Mouse (Mus musculus) mouse embryonic stem cell (cell line): Measurements from ENCODE around the gene Crip1.

Source experiments
- in situ Hi-C, 2 experiments: fragments of 300-500 bp; cut with MboI; formaldehyde crosslinking; loops; 1 replicate in 1 of 2; 3 replicates in 1 of 2; pipeline ENCODE4 v1.14.3; 2019 to 2020; ENCODE audit warnings: low sequenced_read_pairs in 2 of 2, low pct_unique_long_range_greater_than_20kb in 1 of 2, mixed read lengths in 1 of 2; ENCODE audit not compliant: unreplicated experiment in 1 of 2

Crip1 gene

DNA sequence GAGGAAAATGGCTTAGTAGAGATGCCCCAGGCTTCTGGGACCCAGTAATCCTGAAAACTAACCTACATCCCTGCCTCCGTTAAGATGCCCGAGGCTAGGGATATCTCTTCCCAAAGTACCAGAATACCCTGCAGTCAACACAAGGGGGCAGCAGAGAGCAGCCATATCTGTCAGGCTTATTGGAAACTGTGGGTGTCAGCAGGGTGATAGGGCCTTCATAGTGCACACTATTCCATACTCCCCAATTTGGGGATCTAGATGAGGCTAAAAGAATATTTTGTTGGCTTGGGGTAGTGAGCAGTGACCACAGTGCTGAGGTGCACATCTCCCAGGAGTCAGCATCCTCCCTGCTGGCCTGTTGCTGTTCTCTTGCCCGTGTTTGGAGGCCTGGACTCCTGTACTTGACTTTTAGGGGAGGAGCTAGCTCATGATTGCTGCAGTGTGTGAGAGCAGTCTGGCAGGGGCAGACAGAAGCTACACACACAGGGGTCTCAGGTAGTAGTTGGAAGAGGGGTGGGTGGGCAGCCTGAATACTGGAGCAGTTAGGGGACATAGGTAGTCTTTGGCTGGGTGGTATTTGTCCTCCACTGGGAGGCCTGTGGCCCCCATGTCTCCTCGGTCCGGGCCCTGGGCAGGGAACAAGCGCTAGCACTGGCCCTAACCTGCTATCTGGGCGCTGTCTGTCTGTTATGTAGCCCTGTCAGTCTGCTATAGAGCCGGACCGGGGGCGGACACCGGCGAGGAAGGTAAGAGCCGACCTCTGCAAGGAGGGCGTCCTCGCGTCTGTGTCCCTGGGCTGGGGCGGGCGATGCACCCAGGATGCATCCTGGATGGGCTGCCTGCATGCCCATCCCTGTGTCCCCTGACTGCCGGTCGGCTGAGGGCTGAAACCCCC lies 26.4 kb upstream of the Crip1 start:
- in situ Hi-C loops = no loop called here

DNA sequence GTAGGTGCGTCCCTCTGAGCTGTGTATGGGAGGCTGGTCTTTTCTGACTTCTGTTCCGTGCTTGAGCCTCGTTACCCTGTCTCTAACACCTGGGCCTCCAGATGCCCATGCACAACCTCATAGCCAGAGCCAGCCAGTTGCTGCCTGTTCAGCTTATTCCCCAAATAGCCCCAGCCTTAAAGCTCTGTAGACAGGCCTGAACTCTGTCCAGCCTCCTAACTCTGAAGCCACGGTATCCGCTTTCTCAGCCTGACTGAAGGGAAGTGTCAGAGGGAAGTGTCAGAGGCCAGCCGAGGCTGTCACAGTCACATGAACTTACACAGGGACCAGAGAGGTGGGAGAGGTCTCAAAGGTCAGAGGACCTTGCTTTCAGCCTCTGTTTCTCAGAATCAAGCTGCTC lies 21.4 kb upstream of the Crip1 start:
- in situ Hi-C loops = no loop called here

DNA sequence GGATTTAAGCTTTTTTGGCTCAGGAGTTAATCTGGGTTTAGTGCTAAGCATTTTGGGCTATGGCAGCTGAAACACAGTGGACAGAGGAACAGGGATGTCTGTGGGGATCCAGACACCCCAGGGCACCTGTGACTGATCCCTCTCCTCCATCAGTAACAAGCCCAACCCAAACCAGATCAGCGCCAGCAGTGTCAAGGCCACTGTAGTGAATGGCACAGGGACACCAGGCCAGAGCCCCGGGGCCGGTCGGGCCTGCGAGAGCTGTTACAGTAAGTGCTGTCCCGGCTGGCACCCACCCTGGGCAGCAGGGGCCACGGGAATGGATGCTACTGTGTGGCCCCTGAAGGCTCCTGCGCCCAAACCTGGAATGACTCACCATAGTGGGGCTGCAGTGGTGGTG lies 15.4 kb upstream of the Crip1 start:
- in situ Hi-C loops = no loop called here

DNA sequence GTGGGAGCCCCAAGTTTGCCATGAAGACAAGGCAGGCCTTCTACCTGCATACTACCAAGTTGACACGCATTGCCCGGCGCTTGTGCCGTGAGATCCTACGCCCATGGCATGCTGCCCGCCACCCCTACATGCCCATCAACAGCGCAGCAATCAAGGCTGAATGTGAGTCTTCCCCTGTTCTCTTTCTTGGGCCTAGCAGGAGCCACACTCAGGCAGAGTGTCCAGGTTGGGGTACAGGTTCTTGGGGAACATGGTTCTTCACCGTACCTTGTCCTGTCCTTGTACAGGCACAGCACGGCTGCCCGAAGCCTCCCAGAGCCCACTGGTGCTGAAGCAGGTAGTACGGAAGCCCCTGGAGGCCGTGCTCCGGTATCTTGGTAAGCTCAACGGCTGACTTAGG lies 14.5 kb upstream of the Crip1 start:
- in situ Hi-C loops = no loop called here

DNA sequence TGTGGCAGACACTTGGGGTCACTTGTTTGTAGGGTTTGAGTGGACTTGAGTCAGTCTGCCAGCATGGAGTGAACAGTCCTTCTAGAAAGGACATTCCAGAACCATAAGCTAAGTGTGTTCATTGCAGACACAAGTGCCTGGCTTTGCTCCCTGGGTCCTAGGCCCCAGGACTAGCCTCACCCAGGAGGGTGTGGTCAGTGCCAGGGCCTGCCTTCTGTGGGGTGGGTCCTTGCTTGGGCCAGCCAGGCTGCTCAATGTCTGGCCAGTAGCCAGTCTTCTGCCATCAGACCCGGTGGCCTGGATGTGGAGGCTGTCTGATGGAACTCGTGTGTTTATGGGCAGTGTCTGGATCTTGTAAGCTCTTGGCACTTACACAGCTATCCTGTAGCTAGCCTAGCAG lies 13.5 kb upstream of the Crip1 start:
- in situ Hi-C loops = no loop called here

DNA sequence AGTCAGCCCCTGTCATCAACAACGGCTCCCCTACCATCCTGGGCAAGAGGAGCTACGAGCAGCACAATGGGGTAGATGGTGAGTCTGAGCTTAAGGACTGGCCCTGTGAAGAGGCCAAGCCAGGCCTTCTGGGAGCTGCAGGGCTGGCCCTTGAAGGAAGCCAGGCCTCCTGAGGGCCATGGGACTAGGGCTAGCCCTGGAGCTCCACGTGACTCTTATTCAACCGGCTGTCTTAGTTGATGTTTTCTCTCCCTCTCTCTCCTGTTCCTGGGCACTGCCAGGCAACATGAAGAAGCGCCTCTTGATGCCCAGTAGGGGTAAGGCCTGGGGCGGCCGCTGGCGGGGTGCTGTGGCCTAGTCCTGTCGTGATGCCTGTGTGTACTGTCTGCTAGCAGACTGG lies 12.9 kb upstream of the Crip1 start:
- in situ Hi-C loops = no loop called here

DNA sequence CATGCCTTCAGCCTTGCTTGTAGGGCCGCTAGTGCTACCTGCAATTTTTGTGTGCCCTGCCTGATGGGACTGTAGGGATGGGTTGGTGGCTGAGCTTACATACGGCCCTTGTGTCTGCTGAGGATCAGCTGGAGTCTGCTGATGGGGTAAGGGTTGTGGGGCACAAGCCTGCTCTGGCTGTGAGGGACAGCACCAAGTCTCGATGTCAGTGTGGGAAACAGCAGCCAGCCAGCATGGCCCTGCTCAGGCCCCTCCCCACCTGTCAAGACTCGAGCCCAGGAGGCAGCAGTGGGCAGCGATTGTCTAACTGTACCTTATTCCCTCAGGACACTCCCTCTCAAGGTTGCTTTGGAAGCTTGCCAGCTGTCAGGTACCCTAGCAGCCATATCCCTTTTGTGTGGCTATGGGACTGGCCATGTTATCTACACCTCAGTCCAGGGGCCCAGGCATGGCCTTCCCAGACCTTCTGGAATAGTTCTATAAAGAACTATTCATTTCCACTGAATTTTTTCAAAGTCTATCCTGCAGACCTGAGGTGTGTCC lies 12.2 kb upstream of the Crip1 start:
- in situ Hi-C loops = no loop called here

DNA sequence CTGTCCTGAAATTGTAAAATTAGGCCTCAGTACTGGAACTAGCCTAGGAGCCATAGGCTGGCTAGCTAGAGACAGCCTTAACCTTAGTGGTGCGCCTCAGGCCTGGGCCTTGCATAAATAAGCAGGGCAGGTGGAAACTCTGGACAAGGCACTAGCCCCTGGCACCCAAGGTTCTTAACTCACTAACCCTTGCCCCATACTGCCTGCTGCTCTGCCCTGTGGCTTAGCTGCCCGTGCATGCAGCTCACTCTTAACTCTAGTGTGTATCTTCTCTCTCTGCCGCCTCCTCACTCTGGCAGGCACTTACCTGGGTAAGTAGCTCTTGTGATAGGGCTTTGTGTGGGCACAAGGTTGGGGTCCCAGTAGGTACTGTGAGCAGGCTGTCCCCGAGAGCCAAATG lies 11.6 kb upstream of the Crip1 start:
- in situ Hi-C loops = no loop called here

DNA sequence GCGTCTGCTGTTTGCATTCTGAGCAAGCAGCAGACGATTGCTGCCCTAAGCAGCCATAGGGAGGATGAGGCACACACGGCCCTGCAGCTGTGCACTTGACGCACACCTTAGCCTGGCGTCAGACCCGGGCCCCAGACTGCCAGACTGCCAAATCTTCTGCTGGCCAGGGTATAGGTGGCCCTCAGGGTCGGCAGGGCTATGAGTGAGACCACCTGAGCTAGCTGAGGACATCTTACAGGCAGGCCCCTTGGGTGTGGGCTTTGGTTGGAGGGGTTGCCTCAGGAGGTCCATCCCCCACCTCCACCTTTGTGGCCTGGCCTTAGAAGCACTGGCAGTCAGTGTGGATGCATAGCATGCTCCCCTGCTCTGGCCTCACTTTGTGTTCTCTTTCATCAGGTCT lies 10.7 kb upstream of the Crip1 start:
- in situ Hi-C loops = no loop called here

DNA sequence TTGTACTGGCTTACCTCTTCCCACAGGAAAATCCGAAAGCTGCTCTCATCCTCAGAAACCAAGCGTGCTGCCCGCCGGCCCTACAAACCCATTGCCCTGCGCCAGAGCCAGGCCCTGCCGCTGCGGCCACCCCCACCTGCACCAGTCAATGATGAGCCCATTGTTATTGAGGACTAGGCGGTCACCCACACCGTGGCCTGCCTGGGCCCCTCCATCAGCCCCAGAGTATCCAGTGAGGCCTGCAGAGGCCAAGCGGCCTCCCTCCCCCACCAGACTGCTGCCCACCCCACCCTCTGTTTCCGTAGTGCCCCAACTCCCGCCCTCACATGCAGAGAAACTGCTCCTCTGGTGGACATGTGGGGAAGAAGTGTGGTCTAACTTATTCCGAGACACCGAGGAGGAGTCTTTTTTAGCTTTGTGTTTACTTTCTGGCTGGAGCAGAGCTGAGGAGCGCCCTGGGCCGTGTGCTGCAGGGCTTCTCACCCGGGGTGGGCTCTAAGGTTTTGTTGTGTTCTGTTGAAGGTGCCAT lies 9.6 kb upstream of the Crip1 start:
- in situ Hi-C loops = no loop called here

DNA sequence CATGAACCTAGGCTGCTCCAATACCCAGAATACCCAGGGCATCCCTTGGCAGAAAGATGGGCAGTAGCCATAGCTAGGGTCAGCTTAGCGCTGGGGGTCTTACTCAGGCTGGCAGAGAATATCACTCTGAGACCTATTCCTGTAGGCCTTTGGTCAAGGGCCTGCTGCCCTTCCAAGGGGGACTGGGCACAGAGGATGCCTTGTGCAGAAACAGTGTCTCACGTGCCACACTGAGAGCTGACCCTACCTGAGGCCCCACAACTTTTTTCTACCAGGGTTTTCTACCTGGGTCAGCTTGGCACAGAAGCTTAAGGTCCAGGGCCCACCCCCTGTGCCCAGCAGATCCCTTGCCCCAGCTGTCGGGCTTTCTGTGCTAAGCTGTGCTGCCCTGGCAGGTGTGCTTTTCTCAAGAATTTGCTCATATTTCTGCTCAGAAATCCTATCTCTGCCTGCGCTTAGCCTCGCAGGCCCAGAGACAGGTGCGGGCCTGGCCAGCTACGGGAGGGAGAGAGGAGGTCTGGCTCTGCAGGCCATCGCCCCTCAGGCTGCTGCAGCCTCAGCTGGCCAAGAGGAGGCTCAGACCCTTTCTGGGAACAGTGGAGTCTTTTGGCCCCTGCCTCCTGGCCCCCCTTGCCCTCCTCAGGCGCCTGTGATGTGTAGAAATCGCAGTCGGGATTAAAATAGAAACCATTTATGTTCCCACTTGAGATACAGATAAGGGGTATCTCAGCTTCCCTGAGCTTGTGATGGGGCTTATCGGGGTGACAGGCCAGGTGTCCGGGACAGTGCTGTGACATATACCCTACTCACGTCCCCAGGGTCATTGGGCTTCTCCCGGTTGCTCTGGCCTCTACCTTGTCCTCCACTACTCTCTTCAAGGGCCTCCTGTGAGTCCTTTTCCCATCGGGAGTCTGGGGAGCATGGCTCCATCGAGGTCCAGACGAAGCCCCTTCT lies 8.6 kb upstream of the Crip1 start:
- in situ Hi-C loops = no loop called here

DNA sequence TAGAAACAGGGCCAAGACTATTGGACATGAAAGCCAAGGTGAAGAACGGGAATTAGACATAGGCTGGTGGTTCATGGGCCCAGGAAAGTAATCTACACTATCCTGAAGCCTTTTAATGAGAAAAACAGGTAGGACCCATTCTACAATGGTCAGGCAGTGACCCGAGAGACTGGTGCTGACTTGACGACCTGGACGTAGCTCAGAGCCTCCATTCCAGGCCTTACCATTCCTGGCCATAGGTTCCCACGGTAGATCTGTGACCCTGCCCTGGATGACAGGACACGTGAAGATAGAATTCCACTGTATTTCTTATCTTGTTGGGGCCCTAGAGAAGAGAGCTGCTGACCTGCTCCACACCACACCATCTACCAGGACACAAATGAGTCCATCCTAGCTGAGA lies 7.8 kb upstream of the Crip1 start:
- in situ Hi-C loops = no loop called here

DNA sequence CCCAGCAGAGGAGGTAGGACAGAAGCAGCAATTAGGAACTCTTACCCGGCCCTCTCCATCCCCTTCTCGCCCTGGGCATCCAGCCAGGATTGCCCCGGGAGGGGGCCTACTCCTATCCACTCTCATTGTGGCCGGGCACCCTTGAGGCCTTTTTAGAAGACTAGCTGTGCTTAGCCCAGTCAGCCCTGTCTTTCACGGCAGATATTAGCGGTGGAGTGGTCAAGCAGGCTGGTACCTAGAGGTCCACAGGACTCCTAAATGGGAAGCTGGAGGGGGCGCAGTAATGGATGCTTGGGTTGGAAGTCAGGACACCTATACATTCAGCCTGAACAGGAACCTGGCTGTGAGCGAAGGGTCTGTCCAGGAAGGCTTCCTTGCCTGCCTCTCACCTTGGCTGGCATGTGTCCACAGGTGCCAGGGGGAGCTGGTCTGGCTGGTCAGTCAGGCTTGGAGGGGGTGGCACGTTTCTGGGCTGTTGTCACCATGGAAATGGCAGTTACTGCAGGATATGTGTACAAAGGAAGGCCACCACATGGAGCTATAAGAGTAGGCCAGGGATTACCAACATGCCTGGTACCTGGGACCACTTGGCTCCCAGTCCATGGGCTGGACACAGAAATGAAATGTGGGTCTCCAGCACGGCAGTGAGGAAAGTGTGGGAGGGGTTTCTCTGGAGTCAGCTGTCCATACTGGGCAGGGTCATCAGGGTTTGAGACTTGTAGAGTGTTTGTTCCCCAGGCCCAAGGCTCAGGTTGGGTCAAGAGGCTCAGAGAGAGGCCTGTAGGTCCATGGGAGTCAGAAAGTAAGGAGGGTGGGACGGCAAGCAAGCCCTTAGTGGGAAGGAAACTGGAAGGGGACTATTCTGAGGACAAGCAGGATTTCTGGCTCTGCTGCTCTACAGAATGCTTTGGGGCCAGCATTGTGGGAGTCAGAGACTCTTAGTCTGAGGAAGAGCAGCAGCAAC lies 6.9 kb upstream of the Crip1 start:
- in situ Hi-C loops = no loop called here

DNA sequence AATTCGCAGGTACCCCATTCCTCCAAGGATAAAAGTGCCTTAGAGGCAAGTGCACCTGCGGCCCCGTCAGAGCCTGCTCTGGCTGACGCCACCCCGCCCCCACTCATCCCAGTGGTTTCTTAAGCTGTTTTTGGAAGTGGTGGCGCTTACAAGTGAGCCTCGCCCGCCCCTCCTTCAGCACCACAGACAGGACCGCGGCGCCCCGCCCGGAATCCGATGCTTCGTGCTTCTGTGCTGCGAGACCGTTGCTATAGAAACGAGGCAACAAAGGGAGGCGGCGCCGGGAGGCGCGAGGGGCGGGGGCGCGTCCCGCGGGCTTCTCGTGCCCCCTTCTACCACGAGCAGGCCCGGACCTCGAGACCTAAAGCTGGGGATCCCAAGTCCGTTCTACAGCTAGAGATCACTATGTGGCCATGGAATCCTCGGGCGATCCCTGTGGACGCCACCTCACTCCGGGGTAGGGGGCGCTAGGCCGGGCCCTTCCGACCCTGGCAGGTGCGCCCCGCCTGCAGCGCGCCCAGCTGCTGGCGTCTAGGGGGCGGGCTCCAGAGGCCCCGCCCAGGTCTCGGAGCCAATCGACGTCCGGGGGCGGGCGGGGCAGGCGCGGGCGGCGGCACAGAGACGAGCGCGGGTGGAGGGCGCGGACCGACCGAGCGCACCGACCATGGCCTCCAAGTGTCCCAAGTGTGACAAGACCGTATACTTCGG lies 6.1 kb upstream of the Crip1 start, which contains the start of gene Crip2:
Gene Crip2, plus strand, starts transcription at position 329 of the 708 bp plus-strand sequence.
- in situ Hi-C loops = no loop called here

DNA sequence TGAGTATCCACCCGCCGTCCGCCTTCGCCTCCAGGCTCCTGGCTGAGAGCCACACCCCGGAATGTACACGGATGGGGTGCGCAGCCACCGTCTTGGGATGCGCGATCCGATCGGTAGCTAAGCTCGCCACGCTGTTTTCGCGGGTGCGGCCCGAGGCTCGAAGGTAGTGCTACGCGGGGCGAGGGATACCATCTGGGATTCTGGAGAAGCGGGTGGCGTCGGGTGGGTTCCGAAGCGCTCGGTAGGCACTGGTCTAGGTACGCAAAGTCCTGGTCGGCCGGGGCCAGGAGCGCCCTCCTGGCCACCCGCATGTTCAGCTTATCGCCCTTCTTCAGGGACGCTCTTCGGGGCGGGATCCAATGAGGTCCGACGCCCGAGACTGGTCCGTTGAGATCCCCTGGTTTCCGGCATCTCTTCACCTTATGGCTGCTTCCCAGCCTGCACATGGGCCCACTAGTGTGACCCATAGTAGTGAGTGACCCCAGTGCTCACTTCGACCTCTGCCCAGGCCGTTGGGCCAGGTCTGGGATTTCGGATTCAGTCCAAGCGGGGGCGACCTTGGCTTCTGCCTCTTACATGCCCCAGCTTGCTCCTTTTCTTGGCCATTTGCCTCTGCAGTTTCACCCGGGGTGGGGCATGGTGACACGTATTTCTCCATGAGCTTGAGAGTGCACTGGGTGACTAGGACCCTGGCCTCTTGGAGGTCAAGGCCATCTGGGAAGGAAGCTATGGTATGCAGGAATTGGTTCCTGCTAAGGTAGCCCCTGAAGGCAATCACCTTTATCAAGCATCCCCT lies 5.3 kb upstream of the Crip1 start:
- in situ Hi-C loops = no loop called here

DNA sequence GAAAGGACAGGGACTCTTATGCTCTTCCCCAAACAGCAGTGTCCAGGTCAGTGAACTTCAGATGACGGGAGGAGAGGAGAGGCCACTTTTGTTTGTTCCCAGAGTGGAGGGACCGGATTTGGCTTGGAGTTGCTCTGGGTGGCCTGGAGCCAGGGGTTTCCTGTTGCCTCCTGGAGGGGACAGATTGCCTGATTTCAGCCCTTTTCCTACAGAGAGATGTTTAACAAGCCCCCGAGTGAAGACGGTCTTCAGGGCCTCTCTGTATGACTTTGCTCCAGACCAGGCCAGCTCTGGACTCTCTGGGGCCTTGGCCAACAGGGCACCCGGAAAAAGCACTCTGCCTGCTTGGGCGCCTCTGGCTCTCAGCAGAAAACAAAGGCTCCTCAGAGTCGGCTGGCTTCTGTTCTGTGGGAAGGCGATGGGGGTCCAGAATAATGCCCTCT lies 4.6 kb upstream of the Crip1 start:
- in situ Hi-C loops = no loop called here
